Comparison of ENCODE assay signal across 27 mouse cellular contexts in the genomic region with DNA sequence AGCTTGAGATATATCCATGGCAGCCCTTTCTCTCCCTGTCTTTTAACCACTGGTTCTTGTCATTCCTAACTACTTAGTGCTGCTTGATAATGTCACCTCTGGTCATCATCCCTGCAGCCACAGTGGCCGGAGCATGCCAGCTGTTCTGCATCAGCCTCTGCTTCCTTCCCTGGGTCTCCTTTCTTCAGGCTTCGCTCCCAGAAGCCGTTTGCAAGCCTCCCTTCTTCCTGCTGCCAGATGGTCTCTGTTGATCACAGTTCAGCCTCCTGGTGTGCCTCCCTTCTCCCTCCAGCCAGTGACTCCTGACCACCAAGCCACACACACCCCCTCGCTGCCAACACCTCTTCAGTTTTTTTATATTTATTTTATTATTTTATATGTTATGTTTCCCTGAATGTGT. TPM values are rescaled to one million over a fixed set of nuclear protein-coding genes. Genes with fewer than 3 reads are reported as not detected.
DNase-seq lines count a peak whose midpoint lies in the region; ATAC-seq and TF ChIP-seq lines count a peak whose summit lies in the region.
"Had no signal": no experiment of that assay in that cellular context is flagged by ENCODE, and none has a peak within 500 bp of the region (broad histone marks: within the 10 kb centered on the region; RNA-seq: fewer than 3 reads in every experiment).

No protein-coding gene starts in this region.

- intact Hi-C loops in heart, postnatal 14 days (cut with DNase I) = no loop called here

- ATAC-seq in forebrain, embryonic 16.5 days = no peak
- ATAC-seq: forebrain, embryonic 15.5 days; hindbrain, embryonic 16.5 days; intestine, embryonic 16.5 days had no signal

- no peaks in the 10 kb centered on the region for H3K9me3 ChIP-seq in forebrain, embryonic 10.5 days
- no peaks in the 10 kb centered on the region for H3K9me3 ChIP-seq in forebrain, embryonic 16.5 days (ENCODE audit: control insufficient read depth, low read length)
- H3K9me3 ChIP-seq: embryonic facial prominence, embryonic 12.5 days; forebrain, embryonic 15.5 days; limb, embryonic 15.5 days; liver, embryonic 15.5 days; megakaryocyte, embryonic 14.5 days had no signal

- no peak overlapping the region for H3K27ac ChIP-seq in forebrain, embryonic 10.5 days
- no peak overlapping the region for H3K27ac ChIP-seq in forebrain, embryonic 16.5 days (ENCODE audit: low read length)
- H3K27ac ChIP-seq: embryonic facial prominence, embryonic 12.5 days; forebrain, embryonic 15.5 days; heart, adult 2 months; layer of hippocampus, adult 2 months; limb, embryonic 15.5 days; liver, embryonic 15.5 days had no signal

- WGBS in lung, adult 2 months = 74% methylated on average over 4 of the region's 4 CpGs
- WGBS in forebrain, embryonic 10.5 days = 75% methylated on average over 4 of the region's 4 CpGs
- 83% methylated on average over 4 of the region's 4 CpGs for WGBS in forebrain, embryonic 16.5 days

- no peak for TF ChIP-seq POLR2A in lung, adult 2 months (IDR thresholded peaks at IDR 0.05; ENCODE audit: borderline replicate concordance, extremely low read depth, low read depth, low read length)

- H3K4me1 ChIP-seq in lung, adult 2 months (ENCODE audit: control insufficient read depth, insufficient read depth, low read length) = no peaks in the 10 kb centered on the region
- H3K4me1 ChIP-seq in forebrain, embryonic 10.5 days = no peaks in the 10 kb centered on the region
- no peaks in the 10 kb centered on the region for H3K4me1 ChIP-seq in forebrain, embryonic 16.5 days (replicated peaks; ENCODE audit: control insufficient read depth, insufficient read depth, low read length)
- H3K4me1 ChIP-seq: embryonic facial prominence, embryonic 12.5 days; forebrain, embryonic 15.5 days; limb, embryonic 15.5 days; liver, embryonic 15.5 days had no signal

- H3K4me3 ChIP-seq in lung, adult 2 months (replicated peaks; ENCODE audit: extremely low read depth, low read depth, low read length) = no peak overlapping the region
- H3K4me3 ChIP-seq in forebrain, embryonic 10.5 days = no peak overlapping the region
- H3K4me3 ChIP-seq in forebrain, embryonic 16.5 days (replicated peaks; ENCODE audit: low read length) = no peak overlapping the region
- H3K4me3 ChIP-seq: embryonic facial prominence, embryonic 12.5 days; erythroblast, embryonic 14.5 days; forebrain, embryonic 15.5 days; heart, adult 2 months; layer of hippocampus, adult 2 months; limb, embryonic 15.5 days; liver, embryonic 15.5 days; megakaryocyte, embryonic 14.5 days; myocyte had no signal

- peak; percentile 35 to 47 for DNase-seq in heart, postnatal 14 days
- no peak for DNase-seq in heart, adult 8-10 months (ENCODE audit: low spot score)
- peak; percentile 61 for DNase-seq in kidney, postnatal 14 days
- peak; percentile 9 for DNase-seq in lung, adult 2 months
- peak; percentile 64 for DNase-seq in lung, postnatal 25 days (ENCODE audit: low spot score)
- DNase-seq in forebrain, embryonic 10.5 days (ENCODE audit: extremely low spot score, low spot score) = no peak
- DNase-seq: adrenal gland, postnatal 25 days; B cell, adult 2 months; cerebellum, adult 11 months; cerebellum, postnatal 10 days; layer of hippocampus, postnatal 36 days; midbrain, embryonic 14.5 days; thymus, postnatal 4 days had no signal

- H3K9ac ChIP-seq in forebrain, embryonic 16.5 days (replicated peaks; ENCODE audit: low read depth, low read length) = no peak overlapping the region
- H3K9ac ChIP-seq: embryonic facial prominence, embryonic 12.5 days; forebrain, embryonic 15.5 days; limb, embryonic 15.5 days; liver, embryonic 15.5 days had no signal

- no peak for TF ChIP-seq CTCF in lung, adult 2 months (IDR thresholded peaks at IDR 0.05; ENCODE audit: insufficient read depth, low read length)

- H3K27me3 ChIP-seq in forebrain, embryonic 10.5 days (ENCODE audit: poor library complexity, severe bottlenecking) = no peaks in the 10 kb centered on the region
- no peaks in the 10 kb centered on the region for H3K27me3 ChIP-seq in forebrain, embryonic 16.5 days (replicated peaks; ENCODE audit: control insufficient read depth, insufficient read depth, low read length)
- H3K27me3 ChIP-seq: embryonic facial prominence, embryonic 12.5 days; forebrain, embryonic 15.5 days; limb, embryonic 15.5 days; liver, embryonic 15.5 days; megakaryocyte, embryonic 14.5 days had no signal

- peaks cover 91% of the 10 kb centered on the region for H3K36me3 ChIP-seq in forebrain, embryonic 10.5 days (replicated peaks)
- H3K36me3 ChIP-seq in forebrain, embryonic 16.5 days (ENCODE audit: control insufficient read depth, insufficient read depth) = peaks cover 5% of the 10 kb centered on the region

- no peak overlapping the region for H3K4me2 ChIP-seq in forebrain, embryonic 16.5 days (ENCODE audit: low read length)
- H3K4me2 ChIP-seq: embryonic facial prominence, embryonic 12.5 days; forebrain, embryonic 15.5 days; limb, embryonic 15.5 days; liver, embryonic 15.5 days had no signal

RNA-seq across cellular contexts. Expression of gene Kcnk13, which starts 25.8 kb away (rescaled TPM):
- total RNA-seq in heart, postnatal 14 days (2021) = under 1 TPM; 0.50 to 0.63 TPM
- under 1 TPM; 0.16 to 0.52 (median 0.34) TPM for total RNA-seq in heart, adult 8-10 months (2022)
- 2.5 and 3.0 TPM in 2 replicates for polyA plus RNA-seq in lung, adult 2 months (2012; rRNA removed)
- polyA plus RNA-seq in forebrain, embryonic 10.5 days (2016; fragmentation: Nextera tagmentation; extraction: Ambion mirVana) = 0.16 and 0.38 TPM in 2 replicates
- 0.90 and 1.3 TPM in 2 replicates for polyA plus RNA-seq in forebrain, embryonic 16.5 days (2015; fragmentation: Nextera tagmentation; extraction: Ambion mirVana)
- polyA plus RNA-seq: erythroblast, embryonic 14.5 days had no signal

RNA-seq across cellular contexts. Expression of gene Tdp1, which starts 54.2 kb away (rescaled TPM):
- 10 to 100 TPM in 1 of 2 experiments, 1 to 10 TPM in 1; 9.7 to 11.8 TPM for total RNA-seq in heart, postnatal 14 days (2021)
- total RNA-seq in heart, adult 8-10 months (2022) = 10 to 100 TPM in 1 of 4 experiments, 1 to 10 TPM in 3; 7.5 to 11.1 (median 9.2) TPM
- polyA plus RNA-seq in lung, adult 2 months (2012; rRNA removed) = 10.2 and 12.9 TPM in 2 replicates
- 90.5 and 95.6 TPM in 2 replicates for polyA plus RNA-seq in forebrain, embryonic 10.5 days (2016; fragmentation: Nextera tagmentation; extraction: Ambion mirVana)
- 73.7 and 75.1 TPM in 2 replicates for polyA plus RNA-seq in forebrain, embryonic 16.5 days (2015; fragmentation: Nextera tagmentation; extraction: Ambion mirVana)

RNA-seq across cellular contexts. Expression of gene Efcab11, which starts 54.2 kb away (rescaled TPM):
- under 1 TPM; 0.62 to 0.90 TPM for total RNA-seq in heart, postnatal 14 days (2021)
- total RNA-seq in heart, adult 8-10 months (2022) = under 1 TPM in 2 of 4 experiments, not detected in 2; 0.11 to 0.31 TPM
- 0.34 and 0.48 TPM in 2 replicates for polyA plus RNA-seq in lung, adult 2 months (2012; rRNA removed)
- 24.9 and 25.0 TPM in 2 replicates for polyA plus RNA-seq in forebrain, embryonic 10.5 days (2016; fragmentation: Nextera tagmentation; extraction: Ambion mirVana)
- 7.1 and 9.8 TPM in 2 replicates for polyA plus RNA-seq in forebrain, embryonic 16.5 days (2015; fragmentation: Nextera tagmentation; extraction: Ambion mirVana)
- total RNA-seq: gastrocnemius, adult 18-20 months; heart, postnatal 36 days had no signal

Comparison
In these comparisons a context has a peak if more than half of its experiments do, and no peak if none do; other contexts are left out.
1. DNase-seq: peak in heart, postnatal 14 days (2 of 2), kidney, postnatal 14 days (single experiment), lung, adult 2 months (single experiment) and lung, postnatal 25 days (single experiment); none in heart, adult 8-10 months (single experiment) and forebrain, embryonic 10.5 days (single experiment).